Mouse (Mus musculus): ENCODE results near the gene Dido1. TPM values are rescaled to one million over a fixed set of nuclear protein-coding genes. Genes with fewer than 3 reads are reported as not detected.

The Dido1 gene
- total and polyA plus RNA-seq, 3 experiments = 17.8 to 35.1 (median 30.1) TPM

GRCm38 (mm10) chr2:180746569-180747192, 36.9 kb upstream of the Dido1 start:
- no peak overlapping the region for H3K9ac ChIP-seq (ENCODE audit: control insufficient read depth, low read depth, low read length, poor library complexity, severe bottlenecking)
- H3K36me3 ChIP-seq (ENCODE audit: control insufficient read depth in 1 of 2, insufficient read depth in 2 of 2, low read length in 2 of 2) = no peaks in the 10 kb centered on the region
- no peaks in the 10 kb centered on the region for H3K9me3 ChIP-seq (replicated peaks; ENCODE audit: insufficient read depth, low read length)
- no peak for TF ChIP-seq MAZ (IDR thresholded peaks at IDR 0.05; ENCODE audit: low read depth, low read length)
- no peak for TF ChIP-seq JUND (IDR thresholded peaks at IDR 0.05; ENCODE audit: low read depth, low read length)
- TF ChIP-seq CTCF (IDR thresholded peaks at IDR 0.05 in 2 of 3, conservative IDR thresholded peaks at IDR 0.05 in 1 of 3; ENCODE audit: control insufficient read depth in 1 of 3, insufficient read depth in 1 of 3, low read depth in 2 of 3, low read length in 3 of 3, poor library complexity in 1 of 3, severe bottlenecking in 1 of 3) = no peak
- TF ChIP-seq MAX (IDR thresholded peaks at IDR 0.05; ENCODE audit: low read length) = no peak
- no peak for TF ChIP-seq MEF2A (IDR thresholded peaks at IDR 0.05; ENCODE audit: extremely low read depth, insufficient replicate concordance, low read depth, low read length, poor library complexity, severe bottlenecking)
- TF ChIP-seq E2F4 (IDR thresholded peaks at IDR 0.05; ENCODE audit: borderline replicate concordance, low read depth, low read length) = no peak
- TF ChIP-seq TBP (IDR thresholded peaks at IDR 0.05; ENCODE audit: low read depth, low read length) = no peak
- no peak for TF ChIP-seq MYB (IDR thresholded peaks at IDR 0.05; ENCODE audit: low read depth, low read length)
- no peak for TF ChIP-seq GATA1 (IDR thresholded peaks at IDR 0.05; ENCODE audit: low read depth, low read length)
- no peak for TF ChIP-seq EP300 (IDR thresholded peaks at IDR 0.05; ENCODE audit: low read depth in 1 of 2, low read length in 2 of 2)
- TF ChIP-seq CHD1 (IDR thresholded peaks at IDR 0.05; ENCODE audit: low read depth, low read length) = no peak
- no peak for TF ChIP-seq BHLHE40 (IDR thresholded peaks at IDR 0.05; ENCODE audit: borderline replicate concordance, low read depth, low read length)
- TF ChIP-seq MXI1 (IDR thresholded peaks at IDR 0.05; ENCODE audit: low read depth, low read length) = no peak
- TF ChIP-seq POLR2AphosphoS5 (IDR thresholded peaks at IDR 0.05; ENCODE audit: borderline replicate concordance, low read depth, low read length) = no peak
- no peak for TF ChIP-seq MYC (IDR thresholded peaks at IDR 0.05; ENCODE audit: low read depth, low read length)
- no peak for TF ChIP-seq POLR2A (IDR thresholded peaks at IDR 0.05; ENCODE audit: control insufficient read depth in 1 of 2, insufficient read depth in 1 of 2, low read depth in 1 of 2, low read length in 2 of 2, poor library complexity in 1 of 2)
- no peak for TF ChIP-seq ZKSCAN1 (IDR thresholded peaks at IDR 0.05; ENCODE audit: low read depth, low read length)
- no peak for TF ChIP-seq ZC3H11A (IDR thresholded peaks at IDR 0.05; ENCODE audit: low read depth, low read length)
- TF ChIP-seq ZMIZ1 (IDR thresholded peaks at IDR 0.05; ENCODE audit: low read depth, low read length) = no peak
- no peak for TF ChIP-seq POLR2AphosphoS2 (IDR thresholded peaks at IDR 0.05; ENCODE audit: low read length)
- peaks cover 0 to 2% of the 10 kb centered on the region in 2 experiments; a peak in 1 of 4 replicates for H3K27me3 ChIP-seq (ENCODE audit: control insufficient read depth in 1 of 2, insufficient read depth in 2 of 2, low read length in 2 of 2)
- H3K4me3 ChIP-seq (ENCODE audit: control insufficient read depth in 1 of 2, insufficient read depth in 1 of 2, low read depth in 2 of 2, low read length in 2 of 2) = no peak overlapping the region
- DNase-seq (ENCODE audit: low read depth, low spot score) = no peak
- H3K79me2 ChIP-seq (ENCODE audit: control insufficient read depth, insufficient read depth, low read length, poor library complexity) = no peaks in the 10 kb centered on the region
- no peaks in the 10 kb centered on the region for H3K4me1 ChIP-seq (ENCODE audit: control insufficient read depth in 1 of 2, insufficient read depth in 2 of 2, low read length in 2 of 2)
- H3K27ac ChIP-seq (ENCODE audit: control insufficient read depth, low read depth, low read length) = no peak overlapping the region
